Mouse (Mus musculus): ENCODE data around the gene Tspan9.

DNA sequence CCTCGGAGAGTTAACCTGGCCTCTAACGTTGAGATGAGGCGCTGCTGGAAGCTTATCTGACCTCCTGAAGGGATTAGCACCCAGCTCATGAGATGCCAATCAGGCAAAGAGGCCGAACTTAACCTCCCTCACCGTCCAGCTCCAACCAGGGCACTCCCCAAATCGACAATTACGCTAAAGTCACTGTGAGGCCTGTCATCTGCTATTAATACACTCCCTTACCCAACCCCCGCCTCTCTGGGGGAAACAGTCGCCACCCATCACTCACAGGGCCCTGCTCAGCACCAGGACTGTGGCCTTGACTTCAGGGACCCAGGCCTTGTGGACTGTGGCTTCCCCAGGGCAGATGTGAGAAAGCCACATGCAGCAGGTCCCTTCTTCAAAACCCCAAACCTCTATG, 157.0 kb downstream of the Tspan9 start:
- TF ChIP-seq CTCF (IDR thresholded peaks at IDR 0.05; ENCODE audit: low read depth) (no peak), EP300 (IDR thresholded peaks at IDR 0.05; ENCODE audit: low read depth) (no peak)

Measured in liver, postnatal 0 days (tissue).